Mouse (Mus musculus): ENCODE results near the gene Hspd1.
A peak's percentile ranks its signal among the peaks of the same experiment; 100 is the strongest.

Gene Hspd1

GRCm38 (mm10) chr1:55031026-55031779 lies 56.8 kb downstream of the Hspd1 start:
- no peak for DNase-seq

GRCm38 (mm10) chr1:55029446-55029845 lies 58.6 kb downstream of the Hspd1 start:
- no peak for DNase-seq

GRCm38 (mm10) chr1:55028512-55029249 lies 59.4 kb downstream of the Hspd1 start:
- peak; percentile 15 for DNase-seq

- no peak for DNase-seq
Measured at GRCm38 (mm10) chr1:55027966-55028365, 60.1 kb downstream of the Hspd1 start.
